Mouse (Mus musculus): ENCODE data around the gene Apba1.

The Apba1 gene

DNA sequence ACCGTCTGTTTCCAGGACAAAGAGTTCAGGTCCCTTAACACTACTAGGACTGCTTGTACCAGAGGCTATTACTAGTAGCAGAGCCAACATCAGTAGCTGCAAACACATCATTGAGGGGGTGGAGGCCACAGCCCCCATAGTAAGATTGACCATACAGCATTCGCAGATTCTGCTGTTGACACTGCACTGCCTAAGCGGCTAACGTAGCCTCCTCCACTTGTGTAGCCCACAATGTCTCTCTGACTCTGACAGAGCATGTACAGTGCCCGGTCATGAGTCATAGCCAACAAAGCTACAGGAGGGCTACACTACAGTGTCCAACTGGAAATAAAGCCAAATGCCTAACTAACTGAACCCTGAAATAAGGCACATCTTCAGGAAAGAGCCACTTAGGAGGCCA is 166.9 kb downstream of the Apba1 start:
- in situ Hi-C loops (cut with MboI, MseI), result no loop called here

DNA sequence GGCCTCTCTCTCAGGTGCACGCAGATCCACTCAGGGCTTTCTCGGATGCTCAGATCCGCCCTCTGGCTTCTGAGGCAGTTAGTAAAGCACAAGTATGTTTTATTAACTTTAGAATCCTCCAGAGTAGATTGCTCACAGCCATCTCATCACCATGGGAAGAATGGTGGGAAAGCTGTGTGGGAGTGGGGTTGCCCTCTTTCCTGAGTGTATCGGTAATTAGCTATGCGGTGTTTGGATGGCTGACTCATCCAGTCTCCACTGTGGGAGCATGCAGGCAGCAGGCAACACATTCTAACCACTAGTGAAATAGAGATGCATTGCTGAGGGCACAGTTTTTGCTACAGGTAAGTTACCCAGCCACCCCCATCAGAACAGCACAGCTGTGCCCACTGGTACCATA is 172.1 kb downstream of the Apba1 start:
- in situ Hi-C loops (cut with MboI, MseI), result no loop called here

DNA sequence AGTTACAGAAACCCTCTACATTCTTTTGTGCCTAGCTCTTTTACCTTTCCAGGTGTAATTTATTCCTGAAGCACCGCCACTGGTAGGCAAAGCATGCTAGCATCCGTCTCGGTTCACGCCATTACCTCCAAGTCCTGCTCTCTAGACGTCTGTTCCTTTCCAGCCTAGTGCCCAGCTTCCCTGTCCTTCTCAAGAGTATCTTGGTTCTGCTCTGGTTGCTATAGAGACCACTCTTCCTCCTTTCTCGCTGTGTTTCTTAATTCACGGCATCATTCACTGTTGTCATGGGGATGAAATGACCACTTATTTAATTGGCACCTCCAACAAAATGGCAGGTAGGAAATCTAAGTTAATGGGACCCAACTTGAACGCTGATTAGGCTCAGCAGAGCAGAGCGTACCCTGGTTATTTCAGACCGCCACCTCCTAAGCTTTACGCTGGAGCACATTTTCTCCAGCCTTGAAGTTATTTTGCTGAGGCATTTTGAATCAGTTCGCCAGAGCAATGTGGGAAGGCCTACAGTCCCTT is 182.8 kb downstream of the Apba1 start:
- in situ Hi-C loops (cut with MboI, MseI), result loop anchor here (10.0 kb wide), 1 partner anchor 747 kb away; no protein-coding TSS in a partner anchor

DNA sequence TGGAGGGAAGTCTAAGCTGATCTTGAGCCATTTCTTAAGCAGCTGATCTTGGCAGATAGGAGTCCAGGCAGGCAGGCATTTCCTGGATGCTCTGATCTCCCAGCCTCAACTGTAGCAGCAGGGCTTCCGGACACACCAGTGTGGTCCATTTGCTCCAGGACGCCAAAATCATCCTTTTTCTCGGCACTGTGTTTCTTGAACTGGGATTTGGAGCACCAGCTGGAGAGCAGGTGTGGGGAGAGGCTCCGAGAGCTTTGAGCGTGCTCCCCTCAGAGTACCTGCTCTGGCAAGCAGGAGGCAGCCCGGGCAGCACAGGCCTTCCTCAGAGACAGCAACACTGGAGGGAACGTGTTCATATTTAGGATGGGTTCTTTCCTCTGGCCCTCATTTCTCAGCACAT is 184.2 kb downstream of the Apba1 start:
- in situ Hi-C loops (cut with MboI, MseI), result loop anchor here (10.0 kb wide), 1 partner anchor 748 kb away; no protein-coding TSS in a partner anchor

DNA sequence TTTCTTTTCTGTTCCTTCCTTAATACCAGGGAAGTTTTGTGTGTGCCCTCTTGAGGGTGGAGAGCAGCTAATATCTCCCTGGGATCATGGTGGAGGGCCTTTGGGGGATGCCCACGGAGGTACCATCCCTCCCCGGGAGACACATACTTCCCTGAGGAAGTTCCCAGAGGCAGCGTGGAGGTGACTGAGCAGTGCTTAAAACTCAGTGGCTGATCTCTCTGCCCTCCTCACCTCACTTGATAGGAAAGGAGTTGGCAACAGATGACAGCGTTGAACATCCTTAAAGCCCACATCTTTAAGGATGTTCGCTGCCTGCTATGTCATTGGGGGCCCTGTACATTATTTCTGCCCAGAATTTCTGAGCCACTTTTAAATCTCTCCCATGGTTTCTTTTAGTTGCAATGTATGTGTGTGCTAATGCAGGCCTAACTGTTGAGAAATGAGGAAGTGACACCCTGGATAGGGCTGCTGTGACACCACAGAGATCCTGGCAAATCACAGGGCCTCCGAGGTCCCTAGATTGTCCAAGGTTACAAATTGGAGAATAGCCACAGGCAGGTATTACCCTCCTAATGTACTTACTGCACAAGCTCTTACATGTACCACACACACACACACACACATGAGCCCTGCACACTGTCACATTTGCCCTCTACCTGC is 187.5 kb downstream of the Apba1 start:
- in situ Hi-C loops (cut with MboI, MseI), result loop anchor here (5.0 to 10.0 kb wide), 2 partner anchors 44 to 751 kb away; no protein-coding TSS in a partner anchor

DNA sequence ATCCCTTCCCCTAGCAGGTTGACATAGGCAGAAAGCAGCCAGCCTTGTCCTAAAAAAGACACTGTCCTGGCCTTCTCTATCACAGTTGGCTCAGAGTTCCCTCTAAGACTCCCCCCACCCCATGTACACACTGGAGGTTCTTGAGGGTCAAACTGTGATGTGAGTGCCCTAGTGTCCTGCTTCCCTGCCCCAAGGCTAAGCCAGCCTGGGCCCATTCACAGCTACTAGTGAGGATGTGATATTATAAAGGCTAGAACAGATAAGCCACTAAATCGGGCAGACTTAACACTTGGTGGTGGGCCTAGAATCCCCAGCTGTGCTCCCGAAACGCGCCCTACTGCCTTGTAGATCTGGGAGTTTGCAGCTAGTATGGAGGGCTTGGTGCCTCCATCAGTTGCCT is 188.1 kb downstream of the Apba1 start:
- in situ Hi-C loops (cut with MboI, MseI), result loop anchor here (5.0 to 10.0 kb wide), 2 partner anchors 44 to 752 kb away; no protein-coding TSS in a partner anchor

DNA sequence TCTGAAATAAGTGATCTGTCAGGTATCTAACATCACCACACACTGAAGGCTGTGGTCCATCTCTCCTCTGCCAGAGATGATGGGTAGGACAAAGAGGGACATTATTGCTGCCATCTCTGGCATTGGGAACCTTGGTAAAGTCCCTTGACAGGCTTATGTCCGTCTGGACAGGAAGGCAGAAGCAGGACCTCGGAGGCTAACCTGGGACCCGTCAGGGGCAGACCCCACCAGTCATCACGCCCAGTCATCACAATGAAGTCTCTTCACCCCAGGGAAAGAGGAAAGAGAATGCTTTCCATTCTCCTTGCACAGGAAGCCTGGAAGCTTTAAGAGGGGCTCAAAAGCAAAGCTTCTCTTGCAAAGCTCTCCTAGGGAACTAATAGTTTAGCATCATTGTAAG is 189.2 kb downstream of the Apba1 start:
- in situ Hi-C loops (cut with MboI, MseI), result loop anchor here (5.0 to 10.0 kb wide), 2 partner anchors 46 to 753 kb away; no protein-coding TSS in a partner anchor

DNA sequence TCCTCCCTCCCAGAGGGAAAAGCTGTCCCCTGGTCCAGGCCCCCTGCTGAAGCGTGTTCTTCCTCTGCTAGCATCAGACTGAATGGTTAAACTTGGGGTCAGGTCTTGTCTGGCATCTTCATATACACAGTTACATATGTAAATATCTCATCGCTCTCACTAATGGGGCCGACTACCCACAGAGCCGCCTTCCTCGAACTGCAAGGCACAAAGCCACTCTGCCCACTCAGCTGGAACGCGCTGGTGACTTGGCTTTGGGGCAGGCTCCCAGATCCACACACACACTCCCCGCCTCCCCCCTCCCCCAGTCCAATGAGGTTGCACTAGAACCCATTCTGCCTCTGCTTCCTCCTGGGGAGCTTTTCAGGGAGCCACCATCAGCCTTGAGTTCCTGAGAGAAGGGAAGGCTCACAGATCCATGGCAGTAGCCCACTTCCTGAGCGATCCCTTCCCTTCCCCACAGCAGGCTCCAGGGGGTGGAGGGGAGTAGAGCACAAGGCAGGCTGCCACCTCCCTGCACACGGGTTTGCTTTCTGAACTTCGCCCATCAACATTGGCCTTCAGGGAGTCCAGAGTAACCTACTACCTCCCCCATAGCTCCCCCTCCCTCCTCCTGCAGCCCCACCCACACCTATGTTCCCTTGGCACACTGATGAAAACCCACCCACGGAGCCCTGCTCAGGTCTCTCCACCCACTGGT is 189.8 kb downstream of the Apba1 start:
- in situ Hi-C loops (cut with MboI, MseI), result loop anchor here (5.0 to 10.0 kb wide), 2 partner anchors 46 to 754 kb away; no protein-coding TSS in a partner anchor

DNA sequence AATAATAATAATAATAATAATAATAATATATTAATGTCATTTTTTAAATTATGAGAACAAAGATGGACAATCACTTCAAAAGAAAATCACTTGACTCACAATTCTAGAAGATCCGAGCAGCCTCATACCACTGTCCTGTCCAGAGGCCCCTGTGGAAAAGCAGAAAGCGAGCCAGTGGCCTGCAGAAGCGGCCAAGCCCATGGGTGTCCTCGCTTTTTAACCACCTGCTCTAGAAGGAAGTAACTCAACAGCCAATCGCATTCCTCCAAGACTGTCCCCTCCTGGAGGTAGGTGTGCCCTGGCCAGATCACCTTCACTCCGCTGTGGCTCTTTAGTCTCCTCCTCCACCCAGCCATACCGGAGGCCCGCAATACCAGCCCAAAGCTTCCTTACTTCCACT is 196.8 kb downstream of the Apba1 start:
- in situ Hi-C loops (cut with MboI, MseI), result no loop called here

DNA sequence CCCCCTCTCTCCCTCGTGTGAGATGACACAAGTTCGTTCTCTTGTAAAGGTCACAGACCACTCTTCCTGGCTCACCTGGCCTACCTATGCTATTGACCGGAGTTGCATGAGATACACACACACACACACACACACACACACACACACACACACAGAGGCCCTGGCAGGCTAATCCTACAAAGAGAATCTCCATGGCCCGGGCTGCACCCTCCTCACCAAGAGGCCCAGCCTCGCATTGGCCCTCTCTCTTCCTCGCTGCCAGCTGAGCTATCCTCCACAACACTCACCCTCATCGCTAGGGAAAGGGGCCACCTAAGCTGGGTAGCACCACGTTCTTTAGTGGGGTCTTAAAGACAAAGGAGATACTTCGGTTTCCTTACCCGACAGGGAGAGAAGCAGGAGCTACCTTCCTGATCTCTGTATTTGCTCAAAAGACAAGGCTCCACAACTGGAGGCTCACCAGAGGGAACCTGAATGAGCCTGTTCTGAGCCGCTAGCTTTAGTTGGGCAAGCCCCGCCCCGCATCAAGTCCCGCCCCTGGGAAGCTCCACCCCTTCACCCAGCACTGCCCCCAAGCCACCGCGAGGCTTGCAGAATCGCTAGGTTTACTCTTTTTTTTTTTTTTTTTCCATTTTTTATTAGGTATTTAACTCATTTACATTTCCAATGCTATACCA is 197.8 kb downstream of the Apba1 start:
- in situ Hi-C loops (cut with MboI, MseI), result no loop called here

DNA sequence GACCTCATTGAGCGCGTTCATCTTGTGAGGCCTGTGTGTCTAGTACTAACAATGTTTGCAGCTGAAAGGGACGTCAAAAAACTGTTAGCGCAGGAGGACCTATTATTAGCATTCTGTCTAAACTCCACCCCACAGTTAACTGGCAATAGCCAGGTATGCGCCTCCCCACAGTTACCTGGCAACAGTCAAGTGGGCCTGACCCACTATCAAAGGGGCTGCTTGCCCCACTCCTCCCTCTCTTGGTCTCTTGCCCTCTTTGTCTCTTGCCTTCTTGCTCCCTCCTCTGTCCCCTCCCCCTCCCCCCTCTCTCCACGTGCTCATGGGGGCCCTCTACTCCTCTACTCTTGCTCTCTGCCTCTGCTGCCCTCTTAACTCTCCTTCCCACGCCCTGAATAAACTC is 198.9 kb downstream of the Apba1 start:
- in situ Hi-C loops (cut with MboI, MseI), result no loop called here

DNA sequence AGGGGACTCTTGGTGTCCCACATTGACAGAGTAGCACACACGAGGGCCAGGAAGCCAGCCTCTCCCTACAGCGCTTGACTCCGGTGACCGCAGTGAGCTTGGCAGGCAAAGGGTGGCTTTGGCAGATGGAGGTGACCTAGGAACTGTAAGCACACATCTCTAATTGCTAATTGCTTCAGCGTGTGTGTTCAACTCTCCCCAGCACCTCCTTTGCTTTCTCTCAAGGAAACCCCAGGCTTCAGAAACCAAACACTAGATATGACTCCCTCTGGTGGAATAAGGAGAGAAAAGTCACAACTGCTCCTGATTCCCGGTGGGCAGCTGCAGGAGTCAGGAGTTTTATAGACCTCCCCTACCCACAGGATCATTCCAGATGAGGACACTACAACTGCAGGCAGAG is 200.2 kb downstream of the Apba1 start:
- in situ Hi-C loops (cut with MboI, MseI), result no loop called here

DNA sequence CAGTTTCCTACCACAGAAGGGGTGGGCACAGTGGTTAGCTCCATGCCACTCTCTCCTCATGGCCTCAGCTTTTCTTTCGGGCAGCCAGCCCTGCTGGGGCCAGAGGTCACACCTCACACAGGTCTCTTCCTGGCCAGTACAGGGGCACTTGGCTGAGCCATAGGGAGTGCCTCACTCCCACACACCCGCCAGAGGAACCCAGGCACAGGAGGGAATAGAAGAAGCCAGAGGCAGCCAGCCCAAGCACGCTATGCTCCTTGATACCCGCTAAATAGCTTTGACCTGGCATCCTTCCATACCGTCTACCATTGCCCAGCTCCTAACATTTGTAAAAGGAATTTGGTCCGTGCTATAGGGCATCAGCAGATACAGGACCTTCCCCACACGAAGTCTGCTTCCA is 201.2 kb downstream of the Apba1 start:
- in situ Hi-C loops (cut with MboI, MseI), result loop anchor here (5.0 kb wide), 1 partner anchor 103 kb away; no protein-coding TSS in a partner anchor

DNA sequence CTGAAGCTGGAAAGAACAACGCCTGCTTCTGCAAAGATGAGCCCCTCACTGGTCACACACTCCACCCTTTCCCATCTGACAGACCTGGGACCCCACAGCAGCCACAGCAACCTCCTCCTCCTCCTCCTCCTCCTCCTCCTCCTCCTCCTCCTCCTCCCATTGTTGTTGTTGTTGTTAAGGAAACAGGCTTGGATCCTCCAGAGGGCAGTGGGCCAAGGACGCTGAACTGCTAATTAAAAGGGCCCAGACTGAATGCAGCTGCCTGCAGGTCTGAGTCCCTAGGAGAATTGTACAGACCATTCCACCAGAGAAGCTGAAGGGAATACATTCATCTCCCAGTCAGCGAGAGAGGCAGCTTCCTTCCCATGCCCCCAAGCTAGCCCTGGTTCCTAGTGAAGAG is 201.6 kb downstream of the Apba1 start:
- in situ Hi-C loops (cut with MboI, MseI), result loop anchor here (5.0 kb wide), 1 partner anchor 103 kb away; no protein-coding TSS in a partner anchor

DNA sequence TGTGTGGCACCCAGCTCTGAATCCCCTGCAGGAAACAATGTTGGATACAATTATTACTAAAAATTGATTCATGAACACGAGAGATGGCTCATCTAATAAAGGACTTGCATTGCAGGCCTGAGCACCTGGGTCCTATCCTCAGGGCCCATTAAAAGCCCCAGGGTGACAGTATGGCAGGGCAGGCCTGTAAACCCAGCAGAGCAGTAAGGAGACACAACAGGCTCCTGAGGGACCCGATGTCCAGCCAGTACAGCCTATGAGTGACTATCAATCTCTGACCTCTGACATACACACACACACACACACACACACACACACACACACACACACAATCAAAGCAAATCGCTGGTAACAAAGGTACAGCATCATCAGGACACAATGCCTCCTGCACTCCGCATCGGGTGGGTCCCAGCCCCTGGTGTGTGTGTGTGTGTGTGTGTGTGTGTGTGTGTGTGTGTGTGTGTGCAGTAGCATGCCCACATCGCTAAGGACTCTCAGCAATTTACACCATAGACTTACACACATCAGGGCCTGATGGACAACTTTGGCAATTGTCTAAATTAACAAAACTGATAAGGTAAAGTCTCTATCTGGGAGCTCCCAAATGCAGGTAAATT is 202.3 kb downstream of the Apba1 start:
- in situ Hi-C loops (cut with MboI, MseI), result loop anchor here (5.0 kb wide), 1 partner anchor 104 kb away; no protein-coding TSS in a partner anchor

DNA sequence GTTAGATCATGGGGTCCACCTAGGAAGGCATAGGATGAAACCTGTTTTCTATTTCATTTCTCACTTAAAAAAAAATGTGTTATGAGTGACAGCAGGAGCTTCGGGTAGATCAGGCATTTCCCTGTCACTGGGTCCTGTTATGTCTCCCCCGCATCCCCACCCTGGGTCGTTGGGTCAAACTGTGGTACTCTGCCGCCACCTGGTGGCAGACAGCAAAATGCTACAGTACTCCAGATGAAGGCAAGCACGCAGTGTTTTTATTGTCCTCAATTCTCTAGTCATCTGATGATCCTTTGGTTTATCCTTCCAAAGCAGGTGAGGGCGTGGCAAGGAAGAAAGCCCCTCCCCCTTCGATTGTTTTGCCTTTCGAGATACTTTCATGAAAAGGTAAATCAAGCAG is 202.8 kb downstream of the Apba1 start:
- in situ Hi-C loops (cut with MboI, MseI), result loop anchor here (5.0 kb wide), 1 partner anchor 104 kb away; no protein-coding TSS in a partner anchor

DNA sequence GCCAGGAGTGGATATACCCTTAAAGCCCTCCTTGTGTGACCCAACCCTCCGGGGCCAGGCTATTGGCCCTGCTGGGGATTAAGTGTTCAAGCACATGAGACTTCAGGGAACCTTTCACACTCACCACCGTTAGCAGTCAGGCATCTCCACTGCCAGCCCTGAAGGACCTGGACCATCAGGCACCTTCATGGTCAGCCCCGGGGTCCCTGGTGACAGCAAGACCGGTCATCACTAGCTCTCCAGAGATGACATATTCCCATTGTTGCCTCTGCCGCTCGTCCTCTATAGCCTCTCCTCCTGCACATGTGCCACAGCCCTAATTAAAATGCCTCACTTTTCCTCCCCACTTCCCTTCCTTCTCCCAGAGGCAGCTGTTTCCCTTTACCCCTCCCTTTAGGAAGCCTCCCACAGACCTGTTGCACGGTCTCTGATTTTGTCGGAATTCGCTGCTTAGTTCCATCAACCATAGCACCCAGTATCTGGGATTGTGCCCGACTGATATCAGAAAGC is 205.8 kb downstream of the Apba1 start:
- in situ Hi-C loops (cut with MboI, MseI), result loop anchor here (5.0 kb wide), 1 partner anchor 107 kb away; no protein-coding TSS in a partner anchor

DNA sequence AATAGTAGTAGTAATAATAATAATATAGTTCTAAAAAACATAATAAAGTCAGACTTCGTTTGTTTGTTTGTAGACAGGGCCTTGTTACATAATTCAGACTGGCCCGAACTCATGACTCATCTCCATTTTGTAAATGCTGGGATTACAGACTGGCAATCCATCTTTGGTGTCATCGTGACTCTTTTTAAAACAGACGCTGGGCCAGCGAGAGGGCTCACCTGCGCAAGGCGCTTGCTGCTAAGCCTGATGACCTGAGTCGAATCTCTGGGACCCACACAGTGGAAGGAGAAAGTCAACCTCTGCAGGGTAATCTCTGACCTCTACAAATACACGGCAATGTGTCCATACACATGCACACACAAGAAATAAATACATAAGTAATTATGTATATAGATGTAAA is 207.7 kb downstream of the Apba1 start:
- in situ Hi-C loops (cut with MboI, MseI), result no loop called here

DNA sequence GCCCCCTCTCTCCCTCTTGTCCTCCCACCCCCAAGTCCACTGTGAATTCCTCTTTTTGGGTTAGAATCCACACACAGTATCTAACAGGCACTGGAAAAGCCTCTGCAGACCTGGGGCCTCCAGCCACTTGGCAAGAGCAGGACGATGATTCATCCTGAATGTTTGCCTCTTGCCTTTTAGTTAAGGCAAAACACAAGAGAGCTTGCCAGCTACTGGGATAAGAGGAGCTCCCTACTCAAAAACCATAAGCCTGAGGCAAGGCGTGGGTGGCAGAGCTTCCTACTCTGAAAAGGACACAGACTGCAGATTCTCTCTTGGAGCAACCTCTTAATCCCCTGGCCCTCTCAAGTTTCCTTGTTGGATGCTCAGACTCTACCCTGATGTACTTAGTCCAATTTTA is 208.5 kb downstream of the Apba1 start:
- in situ Hi-C loops (cut with MboI, MseI), result no loop called here

DNA sequence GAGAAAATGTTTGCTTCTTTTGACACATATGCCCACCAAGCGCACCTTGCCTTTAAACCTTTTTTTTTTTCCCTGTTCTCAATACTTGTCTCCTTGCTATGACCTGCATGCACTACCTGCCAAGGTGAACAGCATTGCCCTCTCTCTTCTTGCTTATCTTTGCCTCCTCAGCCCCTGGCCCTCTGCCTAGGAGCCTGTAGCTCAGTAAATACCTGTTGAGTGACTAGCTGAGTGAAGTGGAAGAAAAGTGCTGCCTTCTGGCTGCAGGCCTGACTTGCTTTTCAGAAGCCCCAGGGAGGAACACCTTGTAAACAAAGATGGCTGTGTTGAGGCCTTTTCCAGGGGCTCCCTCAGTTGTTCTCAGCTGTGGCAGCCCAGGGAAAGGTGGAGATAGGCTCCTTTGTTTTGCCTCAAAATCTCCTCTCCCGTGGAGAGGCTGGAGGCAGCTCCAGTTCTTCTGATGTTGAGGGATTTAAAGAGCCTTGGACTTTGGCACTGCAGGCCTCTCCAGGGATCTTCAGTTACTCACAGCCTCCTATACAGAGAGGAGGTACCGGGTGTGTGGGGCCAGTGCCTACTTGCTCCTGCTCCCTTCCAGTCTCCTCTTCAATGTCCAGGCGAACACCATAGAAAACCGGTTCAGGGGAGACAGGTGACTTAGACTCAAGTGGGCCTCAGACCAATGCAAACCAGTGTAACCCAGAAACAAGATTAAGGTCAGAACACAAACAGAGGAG is 209.6 kb downstream of the Apba1 start:
- in situ Hi-C loops (cut with MboI, MseI), result no loop called here

DNA sequence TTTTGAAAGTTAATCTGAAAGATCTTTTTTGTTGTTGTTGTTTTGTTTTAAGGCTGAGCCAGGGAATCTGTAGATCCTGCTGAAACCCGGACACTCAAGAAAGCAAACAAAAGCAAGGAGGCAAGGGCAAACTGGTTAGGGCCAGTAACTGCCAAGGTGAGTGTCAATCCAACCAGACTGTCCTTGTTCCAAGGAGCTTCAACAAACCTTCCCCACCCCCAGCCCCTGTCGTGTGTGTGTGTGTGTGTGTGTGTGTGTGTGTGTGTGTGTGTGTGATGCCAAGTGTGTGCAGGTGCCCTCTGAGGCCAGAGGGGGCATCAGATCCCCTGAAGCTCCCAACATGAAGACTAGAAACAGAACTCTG is 210.2 kb downstream of the Apba1 start:
- in situ Hi-C loops (cut with MboI, MseI), result no loop called here

Data from T-helper 1 cell (primary cell).